Mouse (Mus musculus) lung, adult 2 months (tissue): ENCODE data around the gene Csrnp1.

Source experiments
- CTCF ChIP-seq: fragments of 200-500 bp; IDR thresholded peaks from 2 replicates; pipeline ENCODE4 v1.5.1; 2011; ENCODE audit warnings: mild to moderate bottlenecking, low read length, control low read depth; ENCODE audit not compliant: insufficient read depth
- POLR2A ChIP-seq: fragments of 200-500 bp; IDR thresholded peaks from 2 replicates; pipeline ENCODE4 v1.6.1; 2011; ENCODE audit warnings: low read depth, mild to moderate bottlenecking, control low read depth, low read length, borderline replicate concordance; ENCODE audit errors: extremely low read depth

GRCm38 (mm10) chr9:120000761-120001160 lies 16.3 kb upstream of the Csrnp1 start:
- TF ChIP-seq POLR2A (no peak), CTCF (no peak)
